Mouse (Mus musculus) testis, adult 2 months (tissue): ENCODE measurements around the gene Gm28539. TPM values are rescaled to one million over a fixed set of nuclear protein-coding genes. Genes with fewer than 3 reads are reported as not detected.
"Not testable (repeated sequence)": the region's sequence is repeated elsewhere in the genome, so short reads cannot be mapped to it uniquely, and the experiment has no call there.

Experiments
- H3K27ac ChIP-seq: fragments of 200-500 bp; 2 replicates; pipeline ENCODE4 v1.5.1; 2012; ENCODE audit warnings: low read depth, low read length; ENCODE audit not compliant: control insufficient read depth, insufficient read depth
- H3K27me3 ChIP-seq: fragments of 200-500 bp; 2 replicates; pipeline ENCODE4 v1.6.1; 2012; ENCODE audit warnings: mild to moderate bottlenecking, low read length, moderate library complexity; ENCODE audit not compliant: control insufficient read depth, insufficient read depth
- H3K36me3 ChIP-seq: fragments of 200-500 bp; 2 replicates; pipeline ENCODE4 v1.6.1; 2012; ENCODE audit warnings: mild to moderate bottlenecking, low read length; ENCODE audit not compliant: control insufficient read depth, insufficient read depth
- H3K4me1 ChIP-seq: fragments of 200-500 bp; 2 replicates; pipeline ENCODE4 v1.6.1; 2012; ENCODE audit warnings: low read length; ENCODE audit not compliant: control insufficient read depth, insufficient read depth
- H3K4me3 ChIP-seq: fragments of 200-500 bp; 2 replicates; pipeline ENCODE4 v1.5.1; 2012; ENCODE audit warnings: low read depth, mild to moderate bottlenecking, low read length, moderate library complexity, mixed read lengths; ENCODE audit not compliant: control insufficient read depth
- CTCF ChIP-seq: fragments of 200-500 bp; IDR thresholded peaks from 2 replicates; pipeline ENCODE4 v1.5.1; 2012; ENCODE audit warnings: low read depth, mild to moderate bottlenecking, inconsistent platforms, low read length, moderate library complexity; ENCODE audit not compliant: control insufficient read depth, insufficient read depth, insufficient replicate concordance
- POLR2A ChIP-seq: fragments of 200-500 bp; IDR thresholded peaks from 2 replicates; pipeline ENCODE4 v1.6.1; 2012; ENCODE audit warnings: low read depth, mild to moderate bottlenecking, inconsistent platforms, low read length, moderate library complexity; ENCODE audit not compliant: control insufficient read depth
- polyA plus RNA-seq: library from polyadenylated mRNA; depleted of rRNA; stranded (reverse); fragments of >200 nt; gene quantifications from 2 replicates; pipeline ENCODE4 v1.2.3, GENCODE M21; 2012

Gene Gm28539
- polyA plus RNA-seq, 1 experiment = not detected

GRCm38 (mm10) chr16:18858551-18858950, 22.2 kb downstream of the Gm28539 start:
- no peak for TF ChIP-seq CTCF
- no peak for TF ChIP-seq POLR2A

GRCm38 (mm10) chr16:18860186-18860585, 23.8 kb downstream of the Gm28539 start:
- TF ChIP-seq CTCF = no peak
- TF ChIP-seq POLR2A = no peak
- Histone ChIP-seq H3K4me1 (no peaks in the 10 kb centered on the region), H3K27ac (no peak overlapping the region), H3K27me3 (no peaks in the 10 kb centered on the region), H3K36me3 (no peaks in the 10 kb centered on the region), H3K4me3 (no peak overlapping the region)

More at GRCm38 (mm10) chr16:18858551-18858950, 22.2 kb downstream of the Gm28539 start:
- Histone ChIP-seq H3K36me3 (no peaks in the 10 kb centered on the region), H3K4me3 (no peak overlapping the region), H3K27ac (no peak overlapping the region), H3K4me1 (no peaks in the 10 kb centered on the region), H3K27me3 (no peaks in the 10 kb centered on the region)

GRCm38 (mm10) chr16:18870495-18870894, 34.1 kb downstream of the Gm28539 start:
- H3K4me1 ChIP-seq, H3K4me3 ChIP-seq, H3K27ac ChIP-seq, H3K27me3 ChIP-seq, H3K36me3 ChIP-seq: not testable (repeated sequence)

- H3K36me3 ChIP-seq = no peaks in the 10 kb centered on the region; the same call in 1 of the 2 replicates
- peaks cover 6% of the 10 kb centered on the region for H3K4me1 ChIP-seq
- TF ChIP-seq CTCF (no peak), POLR2A (no peak)
- H3K27ac ChIP-seq = peak overlapping the region; percentile 23
- peak overlapping the region; percentile 95 for H3K4me3 ChIP-seq
- no peaks in the 10 kb centered on the region for H3K27me3 ChIP-seq
Observed at GRCm38 (mm10) chr16:18876091-18876441, 39.7 kb downstream of the Gm28539 start.

GRCm38 (mm10) chr16:18876442-18877308, 40.3 kb downstream of the Gm28539 start, which contains the start of the genes Mrpl40 and Hira:
TSS of gene Mrpl40 (minus strand) at chr16:18876862.
TSS of gene Hira (plus strand) at chr16:18877037.
- H3K27ac ChIP-seq = peak within 1 kb of the TSS; percentile 93
- peaks cover 6% of the 10 kb centered on the region for H3K4me1 ChIP-seq
- no peaks in the 10 kb centered on the region for H3K27me3 ChIP-seq
- no peaks in the 10 kb centered on the region; the same call in 1 of the 2 replicates for H3K36me3 ChIP-seq
- TF ChIP-seq POLR2A = peak; percentile 63
- TF ChIP-seq CTCF = no peak
- peak within 1 kb of the TSS; percentile 95 for H3K4me3 ChIP-seq

GRCm38 (mm10) chr16:18877386-18878090, 41.2 kb downstream of the Gm28539 start:
- Histone ChIP-seq H3K4me1 (peaks cover 6% of the 10 kb centered on the region), H3K36me3 (no peaks in the 10 kb centered on the region; the same call in 1 of the 2 replicates), H3K27ac (peak overlapping the region; percentile 65), H3K27me3 (no peaks in the 10 kb centered on the region), H3K4me3 (peak overlapping the region; percentile 95)
- TF ChIP-seq POLR2A = no peak
- no peak for TF ChIP-seq CTCF

- Histone ChIP-seq H3K4me3 (peak overlapping the region; percentile 95), H3K36me3 (no peaks in the 10 kb centered on the region; the same call in 1 of the 2 replicates)
Observed at GRCm38 (mm10) chr16:18878091-18878720, 41.8 kb downstream of the Gm28539 start.

More at GRCm38 (mm10) chr16:18878091-18878720, 41.8 kb downstream of the Gm28539 start:
- Histone ChIP-seq H3K4me1 (peaks cover 6% of the 10 kb centered on the region), H3K27me3 (no peaks in the 10 kb centered on the region), H3K27ac (no peak overlapping the region)
- no peak for TF ChIP-seq POLR2A
- no peak for TF ChIP-seq CTCF
